Comparison of ENCODE assay signal across 9 mouse cellular contexts in the genomic region with DNA sequence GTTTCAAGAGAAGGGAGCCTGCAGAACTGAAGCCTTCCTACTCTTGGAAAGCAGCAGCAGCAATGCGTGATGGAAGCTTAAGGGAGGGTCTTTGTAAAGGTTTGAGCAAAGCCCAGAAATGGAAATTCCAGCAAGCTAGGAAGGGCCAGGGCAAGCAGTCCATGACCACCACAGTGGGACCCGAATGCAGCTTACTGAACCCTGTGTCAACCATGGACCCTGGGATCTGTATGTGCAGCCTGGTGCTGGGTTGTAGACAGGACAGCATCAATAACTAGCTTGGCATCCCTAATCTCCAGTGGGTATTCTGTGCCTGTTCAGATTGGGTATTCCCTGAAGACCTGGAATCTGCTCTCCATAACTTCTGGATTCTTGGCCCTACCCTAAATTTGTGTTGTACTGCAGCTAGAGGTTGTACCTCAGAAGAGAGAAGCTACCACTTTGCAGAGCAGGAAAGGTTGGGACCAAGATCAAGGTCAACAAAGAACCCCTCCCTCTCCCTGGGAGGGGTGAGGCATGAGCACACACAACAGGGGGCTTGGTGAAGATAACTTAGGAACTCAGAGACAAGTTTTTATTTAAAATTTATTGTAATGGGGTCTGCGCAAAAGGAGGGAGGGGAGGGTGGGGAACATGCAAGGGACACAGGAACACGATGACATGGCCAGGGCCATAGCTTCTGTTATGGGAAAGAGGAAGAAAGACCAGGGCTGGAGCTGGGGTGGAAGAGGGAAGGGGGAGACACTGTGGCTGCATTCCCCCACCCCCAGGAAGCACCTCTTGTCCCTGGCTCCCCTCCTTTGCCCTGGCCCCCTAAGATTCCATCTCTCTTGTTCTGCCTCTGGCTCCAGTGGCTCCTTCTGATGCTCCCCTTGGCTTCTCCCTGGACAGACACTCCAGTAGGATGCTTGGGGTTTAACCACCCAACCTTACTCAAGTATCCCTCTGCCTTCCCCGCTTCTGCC. TPM values are rescaled to one million over a fixed set of nuclear protein-coding genes. Genes with fewer than 3 reads are reported as not detected.
A peak's percentile ranks its signal among the peaks of the same experiment; 100 is the strongest.
DNase-seq lines count a peak whose midpoint lies in the region; ATAC-seq and TF ChIP-seq lines count a peak whose summit lies in the region.
"Had no signal": no experiment of that assay in that cellular context is flagged by ENCODE, and none has a peak within 500 bp of the region (broad histone marks: within the 10 kb centered on the region; RNA-seq: fewer than 3 reads in every experiment).

No protein-coding gene starts in this region.

- H3K9ac ChIP-seq in heart, embryonic 12.5 days, result peak overlapping the region; percentile 97
- peak overlapping the region; percentile 31; the same call in 1 of the 2 replicates for H3K9ac ChIP-seq in ES-E14 (ENCODE audit: insufficient read depth, low read depth, low read length, poor library complexity, severe bottlenecking)
- peak overlapping the region; percentile 71 for H3K9ac ChIP-seq in forebrain, embryonic 16.5 days (replicated peaks; ENCODE audit: low read depth, low read length)
- H3K9ac ChIP-seq in liver, postnatal 0 days (replicated peaks), result peak overlapping the region; percentile 28

- H3K4me3 ChIP-seq in heart, embryonic 12.5 days, result peak overlapping the region; percentile 42
- peak overlapping the region; percentile 60 to 62 for H3K4me3 ChIP-seq in ES-E14 (ENCODE audit: insufficient read depth in 1 of 2, low read depth in 1 of 2, low read length in 2 of 2, poor library complexity in 1 of 2, severe bottlenecking in 1 of 2)
- H3K4me3 ChIP-seq in forebrain, embryonic 16.5 days (replicated peaks; ENCODE audit: low read length), result peak overlapping the region; percentile 51
- H3K4me3 ChIP-seq in liver, postnatal 0 days (ENCODE audit: low read depth, low read length), result no peak overlapping the region

- H3K27me3 ChIP-seq in heart, embryonic 12.5 days (replicated peaks), result no peaks in the 10 kb centered on the region
- no peaks in the 10 kb centered on the region for H3K27me3 ChIP-seq in forebrain, embryonic 16.5 days (replicated peaks; ENCODE audit: control insufficient read depth, insufficient read depth, low read length)
- no peaks in the 10 kb centered on the region for H3K27me3 ChIP-seq in liver, postnatal 0 days (ENCODE audit: insufficient read depth, low read length)

- ATAC-seq in heart, embryonic 12.5 days (ENCODE audit: insufficient number of reproducible peaks, low FRiP score), result no peak
- ATAC-seq in forebrain, embryonic 16.5 days, result no peak
- no peak for ATAC-seq in liver, postnatal 0 days
- ATAC-seq in megakaryocyte progenitor cell, adult 5-6 weeks (replicated peaks; ENCODE audit: poor library complexity), result no peak

- no peak for TF ChIP-seq CTCF in liver, postnatal 0 days (IDR thresholded peaks at IDR 0.05; ENCODE audit: low read depth)

- in situ Hi-C loops in ES-E14 (cut with MboI; ENCODE audit: low sequenced_read_pairs in 2 of 2, unreplicated experiment in 2 of 2), result no loop called here

- H3K36me3 ChIP-seq in heart, embryonic 12.5 days, result peaks cover 34% of the 10 kb centered on the region
- peaks cover 36% of the 10 kb centered on the region for H3K36me3 ChIP-seq in ES-E14 (ENCODE audit: control insufficient read depth, insufficient read depth, low read length, poor library complexity, severe bottlenecking)
- H3K36me3 ChIP-seq in forebrain, embryonic 16.5 days (ENCODE audit: control insufficient read depth, insufficient read depth), result peaks cover 7% of the 10 kb centered on the region
- peaks cover 23% of the 10 kb centered on the region for H3K36me3 ChIP-seq in liver, postnatal 0 days (replicated peaks; ENCODE audit: insufficient read depth, low read length)

- peak overlapping the region; percentile 87 for H3K4me2 ChIP-seq in heart, embryonic 12.5 days
- H3K4me2 ChIP-seq in forebrain, embryonic 16.5 days (ENCODE audit: low read length), result peak overlapping the region; percentile 71
- H3K4me2 ChIP-seq in liver, postnatal 0 days (ENCODE audit: low read depth, low read length), result peak overlapping the region; percentile 68

- DNase-seq in heart, adult 9 months (ENCODE audit: low spot score in 2 of 2), result no peak
- no peak for DNase-seq in ES-E14 (ENCODE audit: low read depth, low spot score)
- no peak for DNase-seq in liver, postnatal 0 days
- no peak for DNase-seq in left cerebral cortex, adult 11 months (ENCODE audit: low spot score)
- no peak for DNase-seq in gastrocnemius, postnatal 10 days

- peak overlapping the region; percentile 19; the same call in 1 of the 2 replicates for H3K27ac ChIP-seq in heart, embryonic 12.5 days (ENCODE audit: poor library complexity, severe bottlenecking)
- H3K27ac ChIP-seq in ES-E14 (ENCODE audit: insufficient read depth, low read depth, low read length, poor library complexity, severe bottlenecking), result no peak overlapping the region
- peak overlapping the region; percentile 70 for H3K27ac ChIP-seq in forebrain, embryonic 16.5 days (ENCODE audit: low read length)
- H3K27ac ChIP-seq in liver, postnatal 0 days (ENCODE audit: low read depth), result 0 out of 2 replicates have a peak overlapping the region, but pooled peaks have one; percentile 39

- TF ChIP-seq EP300 in liver, postnatal 0 days (IDR thresholded peaks at IDR 0.05; ENCODE audit: low read depth), result no peak

- WGBS in heart, embryonic 12.5 days, result 56% methylated on average over 5 of the region's 5 CpGs
- WGBS in forebrain, embryonic 16.5 days, result 40% methylated on average over 5 of the region's 5 CpGs
- WGBS in liver, postnatal 0 days (ENCODE audit: insufficient replicate concordance), result 35% methylated on average over 5 of the region's 5 CpGs

- H3K9me3 ChIP-seq in heart, embryonic 12.5 days (replicated peaks), result no peaks in the 10 kb centered on the region
- H3K9me3 ChIP-seq in ES-E14 (ENCODE audit: control insufficient read depth, insufficient read depth, low read depth, low read length), result no peaks in the 10 kb centered on the region
- no peaks in the 10 kb centered on the region for H3K9me3 ChIP-seq in forebrain, embryonic 16.5 days (ENCODE audit: control insufficient read depth, low read length)
- no peaks in the 10 kb centered on the region for H3K9me3 ChIP-seq in liver, postnatal 0 days (ENCODE audit: low read length)

- H3K4me1 ChIP-seq in heart, embryonic 12.5 days (replicated peaks), result peaks cover 54% of the 10 kb centered on the region
- H3K4me1 ChIP-seq in ES-E14 (ENCODE audit: control insufficient read depth in 2 of 2, insufficient read depth in 2 of 2, low read length in 2 of 2, poor library complexity in 1 of 2), result peaks cover 5 to 11% of the 10 kb centered on the region in 2 experiments; a peak in 2 of 4 replicates
- H3K4me1 ChIP-seq in forebrain, embryonic 16.5 days (replicated peaks; ENCODE audit: control insufficient read depth, insufficient read depth, low read length), result peaks cover 74% of the 10 kb centered on the region
- peaks cover 56% of the 10 kb centered on the region for H3K4me1 ChIP-seq in liver, postnatal 0 days (ENCODE audit: insufficient read depth)

TF ChIP-seq in ES-E14, 5 proteins besides CTCF, POLR2A, EP300 and RAD21 (continues in another document):
- TF ChIP-seq MAFK (IDR thresholded peaks at IDR 0.05; ENCODE audit: insufficient read depth, low read depth, low read length) (no peak), ZNF384 (IDR thresholded peaks at IDR 0.05; ENCODE audit: low read depth, low read length) (no peak), ZC3H11A (IDR thresholded peaks at IDR 0.05; ENCODE audit: borderline replicate concordance, low read depth, low read length) (no peak), HCFC1 (IDR thresholded peaks at IDR 0.05; ENCODE audit: borderline replicate concordance, insufficient read depth, low read length) (no peak)

RNA-seq across cellular contexts. Expression of gene Prrt2, which starts 0.8 kb away (rescaled TPM):
- 1.9 and 3.3 TPM in 2 replicates for polyA plus RNA-seq in heart, embryonic 12.5 days (2016; fragmentation: Nextera tagmentation; extraction: Ambion mirVana)
- total RNA-seq in ES-E14 (2012; rRNA removed), result 0.36 and 0.85 TPM in 2 replicates
- polyA plus RNA-seq in forebrain, embryonic 16.5 days (2015; fragmentation: Nextera tagmentation; extraction: Ambion mirVana), result 21.1 and 29.9 TPM in 2 replicates
- 0.18 TPM in 1 of 2 replicates, not detected in the other for polyA plus RNA-seq in liver, postnatal 0 days (2015; fragmentation: Nextera tagmentation; extraction: Ambion mirVana)
- 0.74 and 1.1 TPM in 2 replicates for total RNA-seq in megakaryocyte progenitor cell, adult 5-6 weeks (2015)
- total RNA-seq in megakaryocyte progenitor cell, adult 5-6 weeks (2017), result 0.44 TPM in 1 of 2 replicates, not detected in the other
- 1 to 10 TPM; 1.9 to 4.6 TPM for total RNA-seq in gastrocnemius, postnatal 10 days (2021)
- total RNA-seq: liver, adult 2 months had no signal

RNA-seq across cellular contexts. Expression of gene Gm42742, which starts 0.9 kb away (rescaled TPM):
- polyA plus RNA-seq in heart, embryonic 12.5 days (2016; fragmentation: Nextera tagmentation; extraction: Ambion mirVana), result 50.8 and 60.9 TPM in 2 replicates
- total RNA-seq in ES-E14 (2012; rRNA removed), result 23.4 and 38.4 TPM in 2 replicates
- polyA plus RNA-seq in forebrain, embryonic 16.5 days (2015; fragmentation: Nextera tagmentation; extraction: Ambion mirVana), result 54.8 and 74.1 TPM in 2 replicates
- polyA plus RNA-seq in liver, postnatal 0 days (2015; fragmentation: Nextera tagmentation; extraction: Ambion mirVana), result 4.5 and 7.8 TPM in 2 replicates
- total RNA-seq in megakaryocyte progenitor cell, adult 5-6 weeks (2015), result 0.69 TPM in 1 of 2 replicates, not detected in the other
- 0.21 and 3.7 TPM in 2 replicates for total RNA-seq in megakaryocyte progenitor cell, adult 5-6 weeks (2017)
- total RNA-seq in gastrocnemius, postnatal 10 days (2021), result 10 to 100 TPM; 17.5 to 23.1 TPM

RNA-seq across cellular contexts. Expression of gene Pagr1a, which starts 4.7 kb away (rescaled TPM):
- polyA plus RNA-seq in heart, embryonic 12.5 days (2016; fragmentation: Nextera tagmentation; extraction: Ambion mirVana), result 19.3 and 31.4 TPM in 2 replicates
- total RNA-seq in ES-E14 (2012; rRNA removed), result 12.1 and 32.3 TPM in 2 replicates
- 22.9 and 39.8 TPM in 2 replicates for polyA plus RNA-seq in forebrain, embryonic 16.5 days (2015; fragmentation: Nextera tagmentation; extraction: Ambion mirVana)
- 12.2 and 13.8 TPM in 2 replicates for polyA plus RNA-seq in liver, postnatal 0 days (2015; fragmentation: Nextera tagmentation; extraction: Ambion mirVana)
- 44.2 and 55.4 TPM in 2 replicates for total RNA-seq in megakaryocyte progenitor cell, adult 5-6 weeks (2015)
- 39.8 and 48.1 TPM in 2 replicates for total RNA-seq in megakaryocyte progenitor cell, adult 5-6 weeks (2017)
- 1 to 10 TPM; 2.5 to 8.2 TPM for total RNA-seq in gastrocnemius, postnatal 10 days (2021)

RNA-seq across cellular contexts. Expression of gene Maz, which starts 5.0 kb away (rescaled TPM):
- polyA plus RNA-seq in heart, embryonic 12.5 days (2016; fragmentation: Nextera tagmentation; extraction: Ambion mirVana), result 59.8 and 60.4 TPM in 2 replicates
- 134 and 164 TPM in 2 replicates for total RNA-seq in ES-E14 (2012; rRNA removed)
- polyA plus RNA-seq in forebrain, embryonic 16.5 days (2015; fragmentation: Nextera tagmentation; extraction: Ambion mirVana), result 57.9 and 58.8 TPM in 2 replicates
- polyA plus RNA-seq in liver, postnatal 0 days (2015; fragmentation: Nextera tagmentation; extraction: Ambion mirVana), result 20.0 and 24.0 TPM in 2 replicates
- 93.4 and 103 TPM in 2 replicates for total RNA-seq in megakaryocyte progenitor cell, adult 5-6 weeks (2015)
- 64.2 and 64.5 TPM in 2 replicates for total RNA-seq in megakaryocyte progenitor cell, adult 5-6 weeks (2017)
- 10 to 100 TPM; 75.6 to 92.8 TPM for total RNA-seq in gastrocnemius, postnatal 10 days (2021)

RNA-seq across cellular contexts. Expression of gene Pagr1b, which starts 5.6 kb away (rescaled TPM):
- polyA plus RNA-seq in heart, embryonic 12.5 days (2016; fragmentation: Nextera tagmentation; extraction: Ambion mirVana), result not detected in 2 replicates
- 0.63 and 1.3 TPM in 2 replicates for total RNA-seq in ES-E14 (2012; rRNA removed)
- polyA plus RNA-seq in forebrain, embryonic 16.5 days (2015; fragmentation: Nextera tagmentation; extraction: Ambion mirVana), result not detected in 2 replicates
- polyA plus RNA-seq in liver, postnatal 0 days (2015; fragmentation: Nextera tagmentation; extraction: Ambion mirVana), result 0.26 TPM in 1 of 2 replicates, not detected in the other
- total RNA-seq in megakaryocyte progenitor cell, adult 5-6 weeks (2015), result not detected in 2 replicates
- not detected in 2 replicates for total RNA-seq in megakaryocyte progenitor cell, adult 5-6 weeks (2017)
- 1 to 10 TPM in 1 of 2 experiments, not detected in 1; 1.5 TPM for total RNA-seq in gastrocnemius, postnatal 10 days (2021)

Comparison
In these comparisons a context has a peak if more than half of its experiments do, and no peak if none do; other contexts are left out.
1. H3K9ac ChIP-seq: peak in every context shown above with its lines; median percentile 97 in heart, embryonic 12.5 days; 71 in forebrain, embryonic 16.5 days; 31 in ES-E14; 28 in liver, postnatal 0 days.